Mouse (Mus musculus): ENCODE measurements around the gene Lifr. TPM values are rescaled to one million over a fixed set of nuclear protein-coding genes. Genes with fewer than 3 reads are reported as not detected.

The Lifr gene
- total RNA-seq, 2 experiments from 2014 or later = 47.3 to 51.1 TPM

DNA sequence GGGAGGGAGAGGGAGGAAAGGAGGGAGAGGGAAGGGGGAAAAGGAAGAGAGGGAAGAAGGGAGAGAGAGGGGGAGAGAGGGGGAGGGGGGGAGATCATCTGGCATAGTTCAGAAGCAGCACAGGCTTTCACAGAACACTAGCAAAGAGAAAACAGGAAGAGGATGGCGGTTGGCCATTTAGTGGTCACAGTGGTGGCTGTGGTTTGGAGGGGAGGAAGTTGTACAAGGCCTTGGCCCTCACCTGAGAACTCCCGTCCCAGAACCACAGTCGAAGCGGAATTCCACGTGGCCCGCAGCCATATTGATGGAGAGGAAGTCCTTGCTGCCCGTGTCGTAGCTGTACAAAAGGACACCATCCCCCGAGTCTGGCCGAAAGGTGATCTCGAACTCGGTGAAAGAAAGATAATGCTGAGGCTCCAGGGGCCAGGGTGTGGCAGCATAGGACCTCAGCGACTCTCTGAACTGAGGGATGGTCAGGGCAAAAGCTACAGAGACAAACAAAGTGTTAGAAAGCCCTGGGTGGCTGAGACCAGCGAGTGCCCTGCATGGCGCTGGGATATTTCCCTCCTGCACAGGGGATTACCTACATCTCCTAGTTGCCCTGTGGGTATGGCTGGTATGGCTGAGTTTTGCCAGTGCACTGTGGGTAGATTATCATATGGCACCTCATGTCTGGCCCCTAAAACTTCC lies 151.9 kb downstream of the Lifr start:
- DNase-seq (ENCODE audit: extremely low spot score in 1 of 2, low spot score in 1 of 2) = no peak

Other genes with a start within 250 kb of the Lifr start
- gene Osmr, start 215.6 kb upstream of the Lifr start, total RNA-seq (2021) = 1 to 10 TPM; 2.7 to 2.8 TPM